Mouse (Mus musculus): ENCODE results near the gene Dolk.

Gene Dolk

DNA sequence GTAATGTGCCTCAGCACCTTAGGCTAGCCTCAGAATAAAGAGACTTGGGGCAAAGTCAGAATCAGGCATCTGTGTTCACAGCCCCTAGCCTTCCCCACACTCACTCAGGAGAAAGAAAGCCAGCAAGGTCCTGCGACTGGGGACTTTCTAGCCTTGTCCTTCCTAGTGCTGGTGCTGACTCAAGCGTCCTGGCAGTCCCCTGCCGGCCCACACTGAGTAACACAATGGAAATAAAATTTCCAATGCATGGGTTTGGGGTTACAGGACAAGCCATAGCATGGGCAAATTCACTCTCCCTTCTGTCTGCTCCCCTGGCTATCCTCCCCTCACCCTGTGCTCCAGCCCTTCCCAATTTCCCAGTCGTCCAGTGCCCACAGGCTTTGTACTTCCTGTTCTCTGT lies 17.8 kb downstream of the Dolk start:
- ATAC-seq (ENCODE audit: low TSS enrichment): no peak

DNA sequence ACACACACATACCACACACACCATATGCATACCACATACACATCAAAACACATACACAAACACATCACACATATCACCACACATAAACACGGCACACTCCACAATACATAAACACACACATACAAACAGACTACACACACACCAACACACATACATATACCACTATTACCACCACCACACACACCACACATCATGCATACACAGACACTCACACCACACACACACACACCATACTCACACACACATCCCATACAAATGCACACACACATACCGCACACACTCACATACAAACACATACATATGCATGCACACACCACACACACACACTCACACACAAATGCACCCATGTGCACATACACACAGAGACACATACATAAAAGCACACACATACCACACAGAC lies 18.7 kb downstream of the Dolk start:
- ATAC-seq (ENCODE audit: low TSS enrichment): no peak

DNA sequence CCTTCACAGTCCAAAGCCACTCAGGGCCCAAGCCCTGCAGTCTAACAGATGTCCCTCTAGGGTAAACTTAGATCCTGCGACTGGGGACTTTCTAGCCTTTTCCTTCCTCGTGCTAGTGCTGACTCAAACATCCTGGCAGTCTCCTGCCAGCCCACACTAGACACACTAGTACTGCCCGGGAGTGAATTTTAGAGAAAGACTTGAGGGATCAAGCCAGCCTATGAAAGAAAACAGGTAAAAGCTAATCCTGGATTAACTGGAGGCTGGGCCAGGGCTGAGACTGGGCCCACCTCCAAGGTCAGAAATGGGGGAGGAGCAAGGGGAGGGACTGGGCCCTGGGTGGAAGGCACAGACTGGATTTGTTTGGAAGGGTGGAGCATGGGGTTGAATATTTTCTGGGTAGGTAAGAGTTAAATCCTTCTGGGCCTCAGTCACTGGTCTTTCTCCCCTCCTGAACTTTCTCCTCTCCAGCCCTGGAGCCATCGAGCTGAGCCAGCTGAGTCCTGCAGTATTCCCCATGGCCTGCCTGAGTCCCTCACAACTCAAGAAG lies 19.7 kb downstream of the Dolk start:
- peak; percentile 35 for ATAC-seq (ENCODE audit: low TSS enrichment)

DNA sequence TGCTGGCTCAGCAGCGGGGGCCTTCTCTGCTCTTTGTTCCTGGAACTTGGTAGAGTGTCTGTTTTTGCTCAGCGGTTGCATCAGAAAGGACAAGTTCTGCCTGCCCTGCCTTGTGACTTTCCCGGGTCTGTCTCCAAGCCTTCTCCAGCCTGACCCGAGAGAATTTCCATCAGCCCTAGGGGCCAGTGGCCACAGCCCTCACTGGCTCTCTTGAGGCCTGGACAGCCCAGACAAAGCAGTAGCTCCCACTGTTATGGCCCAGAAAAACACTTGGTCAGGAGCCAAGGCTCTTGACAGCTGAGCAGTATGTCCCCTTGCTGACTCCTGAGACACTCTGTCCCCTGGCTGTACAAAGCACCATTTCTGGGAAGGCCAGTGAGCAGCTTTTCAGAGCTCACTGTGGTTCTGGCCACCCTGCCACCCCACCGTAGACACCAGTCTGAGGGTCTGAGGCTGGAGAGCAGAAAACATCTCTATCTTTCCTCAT lies 20.3 kb downstream of the Dolk start, which contains the start of gene Phyhd1:
Phyhd1 (plus strand) TSS at position 437 of the 487 bp plus-strand sequence.
- ATAC-seq (ENCODE audit: low TSS enrichment): peak; percentile 45

DNA sequence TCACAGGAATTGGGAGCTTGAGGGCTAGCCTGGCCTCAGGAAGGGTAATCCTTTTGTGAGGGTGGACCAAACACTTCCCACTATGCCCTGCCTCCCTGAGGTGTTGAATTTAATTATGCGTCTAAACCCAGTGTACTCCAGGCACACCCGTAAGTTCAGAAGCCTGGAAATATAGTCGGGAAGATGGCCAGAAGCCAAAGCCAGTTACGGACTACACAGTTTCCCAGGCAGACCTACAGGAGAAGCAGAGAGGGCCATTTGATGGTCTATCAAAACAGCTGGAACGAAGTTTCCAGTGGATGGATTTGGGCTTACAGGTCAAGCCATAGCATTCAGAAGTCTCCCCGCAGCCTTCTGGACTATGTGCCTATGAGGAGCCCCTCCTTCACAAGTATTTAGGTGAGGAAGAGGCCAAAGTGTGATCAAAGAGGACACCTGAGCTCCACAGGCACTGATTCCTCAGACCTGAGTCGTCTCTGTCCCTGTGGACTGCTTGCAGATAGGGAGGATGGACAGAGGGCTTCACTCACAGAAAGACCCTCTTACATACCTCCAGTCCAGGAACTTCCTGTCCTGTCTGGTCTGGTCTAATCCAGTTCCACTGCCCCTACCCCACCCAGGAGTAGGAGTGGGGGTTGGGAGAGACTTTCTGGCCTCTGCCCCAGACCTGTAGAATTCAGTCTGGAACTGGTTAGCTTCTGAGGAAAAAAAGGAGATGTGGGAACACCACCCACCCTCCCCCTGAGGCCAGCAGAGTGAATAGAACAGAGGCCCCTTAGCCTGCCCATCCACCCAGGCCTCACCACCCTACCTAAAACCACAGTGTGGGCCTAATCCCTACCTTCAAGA lies 21.2 kb downstream of the Dolk start:
- ATAC-seq (ENCODE audit: low TSS enrichment): no peak

DNA sequence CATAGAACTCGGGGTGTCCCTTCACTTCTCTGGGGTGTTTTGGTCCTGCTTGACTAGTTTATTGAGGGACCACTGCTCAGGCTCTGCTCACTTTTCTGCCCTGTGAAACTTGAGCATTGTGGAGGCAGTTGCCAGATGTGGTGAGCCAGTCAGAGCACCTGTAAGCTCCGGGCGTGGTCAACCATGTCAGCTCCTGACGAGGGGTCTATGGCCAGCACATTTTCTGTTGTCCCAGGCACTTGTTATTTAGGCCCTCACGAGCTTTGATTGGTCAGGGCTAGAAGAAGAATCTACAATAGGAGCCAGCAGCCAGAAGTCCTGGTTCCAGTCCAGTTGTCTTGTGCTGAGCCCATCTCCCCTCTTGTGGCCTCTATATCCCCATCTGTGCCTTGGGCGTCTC lies 22.3 kb downstream of the Dolk start:
- ATAC-seq (ENCODE audit: low TSS enrichment): no peak

DNA sequence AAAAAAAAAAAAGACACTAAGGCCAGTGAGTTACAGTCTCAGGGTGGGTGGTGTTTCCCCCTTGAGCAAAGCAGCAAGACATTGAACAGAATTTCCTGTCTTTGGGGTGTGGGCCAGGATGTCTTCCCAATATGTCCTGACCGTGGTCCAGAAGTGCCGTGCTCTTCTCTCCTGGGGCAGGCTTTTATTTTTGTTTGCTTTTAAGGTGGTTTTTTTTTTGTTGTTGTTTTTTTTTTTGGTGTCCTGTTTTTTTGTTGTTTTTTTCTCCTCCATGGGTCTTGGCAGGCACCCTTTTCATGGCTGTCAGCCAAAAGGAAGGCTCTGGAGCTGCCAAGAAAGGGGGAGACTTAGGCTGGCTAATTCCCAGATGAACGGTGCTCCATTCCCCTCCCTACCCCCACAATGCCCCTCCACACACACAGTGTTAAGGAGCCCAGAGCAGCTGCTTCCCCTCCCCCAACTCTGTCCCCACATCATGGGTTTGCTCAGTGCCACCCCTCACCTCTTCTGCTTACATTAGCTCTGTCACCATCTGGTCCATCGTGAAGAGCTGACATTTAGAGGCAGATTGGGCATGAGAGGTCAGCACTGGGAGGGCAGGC lies 23.2 kb downstream of the Dolk start:
- ATAC-seq (ENCODE audit: low TSS enrichment): no peak

DNA sequence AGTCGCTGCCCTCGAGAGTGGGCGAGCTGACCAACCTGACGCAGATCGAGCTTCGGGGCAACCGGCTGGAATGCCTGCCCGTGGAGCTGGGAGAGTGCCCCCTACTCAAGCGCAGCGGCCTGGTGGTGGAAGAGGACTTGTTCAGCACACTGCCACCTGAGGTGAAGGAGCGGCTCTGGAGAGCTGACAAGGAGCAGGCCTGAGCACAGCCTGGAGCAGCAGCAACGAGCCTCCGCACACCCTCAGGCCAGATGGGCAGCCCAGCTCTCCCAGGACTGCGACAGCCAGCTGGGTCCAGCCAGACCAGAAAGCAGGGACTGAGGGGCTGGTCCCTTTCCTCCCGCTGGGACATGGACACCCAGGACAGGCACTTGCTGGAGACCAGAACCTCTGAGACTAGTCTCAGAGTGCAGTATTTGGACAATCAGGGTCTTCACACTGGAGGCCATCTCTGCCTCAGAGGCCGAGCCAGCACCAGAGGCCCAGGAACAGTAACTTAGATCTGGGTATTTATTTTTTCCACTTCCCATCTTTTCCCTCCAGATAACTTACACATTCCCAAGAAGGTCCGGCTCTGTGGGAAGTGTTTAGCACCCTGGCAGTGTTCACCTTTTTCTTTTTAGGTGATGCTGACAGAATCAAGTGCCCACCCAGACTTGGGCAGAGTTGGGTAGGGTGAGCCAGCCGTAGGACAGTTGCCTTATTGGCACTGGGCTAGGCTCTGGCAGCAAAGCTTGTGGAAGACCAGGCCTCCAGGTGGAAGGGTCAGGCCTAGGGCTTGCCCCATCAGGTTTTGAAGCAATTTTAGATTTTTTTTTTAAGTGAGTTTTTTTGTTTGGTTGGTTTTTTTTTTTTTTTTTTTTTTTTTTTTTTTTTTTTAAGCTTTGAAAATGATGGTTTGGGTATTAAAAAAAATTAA lies 24.0 kb downstream of the Dolk start:
- ATAC-seq (ENCODE audit: low TSS enrichment): no peak

DNA sequence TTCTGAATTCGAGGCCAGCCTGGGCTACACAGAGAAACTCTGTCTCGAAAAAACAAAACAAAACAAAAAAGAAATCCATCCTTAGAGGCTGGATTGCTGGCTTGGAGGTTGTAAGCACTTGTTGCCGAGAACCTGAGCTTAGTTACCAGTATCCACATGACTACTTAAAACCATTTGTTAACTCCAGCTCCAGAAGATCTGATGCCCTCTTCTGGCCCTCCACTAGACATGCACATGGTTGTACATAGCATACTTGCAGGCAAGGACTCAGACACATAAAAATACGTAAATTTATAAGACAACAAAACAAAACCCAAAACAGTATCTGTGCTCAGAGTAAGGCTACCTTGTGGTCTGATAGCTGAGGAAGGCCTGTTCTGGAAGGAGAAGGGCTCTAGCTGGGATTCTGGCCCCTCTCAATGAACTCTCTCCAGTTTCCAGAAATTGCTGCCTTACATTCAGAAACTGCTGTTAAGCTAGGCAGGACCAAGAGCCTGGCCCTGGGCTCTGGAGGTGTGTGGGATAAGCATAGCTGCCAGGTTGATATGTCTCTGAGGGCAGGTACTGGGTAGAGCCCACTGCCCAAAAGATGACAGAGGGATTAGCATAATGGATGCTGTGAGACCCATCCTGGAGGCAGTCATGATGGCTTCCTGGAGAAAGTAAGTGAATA lies 24.9 kb downstream of the Dolk start:
- ATAC-seq (ENCODE audit: low TSS enrichment): no peak

DNA sequence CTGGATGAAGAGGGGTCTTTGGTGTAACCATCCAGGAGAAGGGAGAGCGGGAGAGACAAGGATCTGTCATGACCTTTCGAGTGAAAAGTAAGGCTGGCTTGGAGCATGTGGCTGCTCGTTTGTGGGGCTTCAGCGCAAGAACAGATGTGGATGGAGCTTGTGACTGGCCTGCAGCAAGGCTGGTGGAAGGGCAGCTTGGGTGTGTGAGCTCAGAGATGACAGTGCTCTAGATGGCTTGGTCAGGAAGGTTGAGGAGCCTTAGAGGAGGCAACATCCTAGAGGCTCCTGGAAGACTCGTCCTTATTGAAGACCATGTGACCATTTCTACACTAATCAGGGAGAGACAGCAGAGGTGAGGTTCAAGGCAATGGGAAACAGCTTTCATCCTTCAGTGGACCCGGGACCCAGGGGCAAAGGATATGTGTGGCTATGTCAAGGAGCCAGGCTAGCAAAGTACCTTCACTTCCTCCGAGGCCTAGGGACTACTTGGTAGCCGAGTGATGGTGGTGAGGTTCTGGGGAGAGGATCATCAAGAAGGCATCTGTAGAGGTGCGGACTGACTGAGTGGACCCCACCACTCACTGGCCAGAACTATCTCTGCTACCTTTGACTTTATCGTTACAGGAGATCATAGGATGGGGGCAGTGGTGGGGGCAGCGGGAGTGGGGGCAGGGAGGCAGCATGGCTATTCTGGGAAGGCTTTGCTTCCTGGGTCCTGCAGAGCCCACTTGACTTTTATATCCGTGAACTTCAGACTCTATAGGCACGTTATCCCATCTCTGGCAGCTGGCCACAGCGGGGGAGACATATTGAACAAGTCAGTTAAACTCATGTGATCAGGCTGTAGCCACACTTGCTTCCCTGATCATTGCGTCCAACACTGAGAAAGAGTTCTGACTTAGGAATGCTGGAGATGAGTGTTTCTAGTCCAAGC lies 26.7 kb downstream of the Dolk start:
- no peak for ATAC-seq (ENCODE audit: low TSS enrichment)

DNA sequence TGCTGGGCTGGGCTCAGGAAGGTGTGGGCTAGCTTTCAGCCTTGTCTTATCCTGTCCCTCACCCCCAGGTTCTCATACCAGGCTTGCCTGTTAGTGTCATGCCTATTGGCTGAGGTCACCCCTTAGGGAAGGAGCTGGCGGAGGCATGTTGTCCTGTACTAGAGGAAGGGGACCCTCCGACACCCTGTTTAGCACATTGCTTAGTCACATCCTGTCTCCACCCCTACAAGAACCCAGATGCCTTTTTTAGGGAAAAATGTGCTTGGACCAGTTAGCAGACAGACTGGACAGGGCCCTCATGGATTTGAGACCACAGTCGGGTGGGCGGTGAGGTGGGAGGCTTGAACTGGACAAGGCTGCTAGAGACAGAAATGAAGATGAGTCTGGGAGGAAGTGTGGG lies 27.5 kb downstream of the Dolk start:
- ATAC-seq (ENCODE audit: low TSS enrichment): no peak

DNA sequence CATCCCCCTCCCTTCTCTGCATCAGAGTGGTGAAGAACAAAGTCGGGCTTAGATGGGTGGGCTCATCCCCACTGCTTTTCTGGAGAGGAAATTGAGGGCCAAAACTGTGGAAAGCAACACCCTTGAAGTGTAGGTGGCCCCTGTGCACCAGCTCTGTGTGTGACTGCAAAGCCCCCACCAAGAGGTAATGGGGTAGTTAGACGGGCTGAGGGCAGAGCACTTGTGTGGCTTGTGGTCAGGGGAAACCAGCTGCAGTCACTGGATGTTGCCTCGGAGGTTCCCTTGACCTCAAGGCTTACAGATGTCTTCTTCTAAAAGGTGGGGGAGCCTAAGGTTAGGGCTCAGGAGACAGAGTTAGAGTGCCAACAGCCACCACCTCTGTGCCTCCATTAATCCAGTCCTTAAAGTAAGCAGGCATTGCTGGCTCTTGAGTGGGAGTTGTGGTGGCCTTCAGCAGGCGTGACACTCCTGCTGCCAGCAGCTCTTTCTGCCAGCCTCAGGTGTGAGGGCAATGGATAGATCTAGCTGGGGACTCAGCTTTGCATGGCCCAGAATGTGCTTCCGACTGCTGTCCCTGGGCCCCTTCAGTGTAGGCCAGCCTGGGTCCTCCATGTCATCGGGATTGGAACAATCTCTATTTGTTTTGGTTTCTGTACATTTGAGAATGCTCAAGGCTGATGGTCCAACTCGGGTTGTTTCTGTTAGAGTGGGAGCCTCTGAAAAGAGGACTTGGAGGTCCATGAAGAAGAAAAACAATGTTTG lies 28.3 kb downstream of the Dolk start:
- ATAC-seq (ENCODE audit: low TSS enrichment): no peak

DNA sequence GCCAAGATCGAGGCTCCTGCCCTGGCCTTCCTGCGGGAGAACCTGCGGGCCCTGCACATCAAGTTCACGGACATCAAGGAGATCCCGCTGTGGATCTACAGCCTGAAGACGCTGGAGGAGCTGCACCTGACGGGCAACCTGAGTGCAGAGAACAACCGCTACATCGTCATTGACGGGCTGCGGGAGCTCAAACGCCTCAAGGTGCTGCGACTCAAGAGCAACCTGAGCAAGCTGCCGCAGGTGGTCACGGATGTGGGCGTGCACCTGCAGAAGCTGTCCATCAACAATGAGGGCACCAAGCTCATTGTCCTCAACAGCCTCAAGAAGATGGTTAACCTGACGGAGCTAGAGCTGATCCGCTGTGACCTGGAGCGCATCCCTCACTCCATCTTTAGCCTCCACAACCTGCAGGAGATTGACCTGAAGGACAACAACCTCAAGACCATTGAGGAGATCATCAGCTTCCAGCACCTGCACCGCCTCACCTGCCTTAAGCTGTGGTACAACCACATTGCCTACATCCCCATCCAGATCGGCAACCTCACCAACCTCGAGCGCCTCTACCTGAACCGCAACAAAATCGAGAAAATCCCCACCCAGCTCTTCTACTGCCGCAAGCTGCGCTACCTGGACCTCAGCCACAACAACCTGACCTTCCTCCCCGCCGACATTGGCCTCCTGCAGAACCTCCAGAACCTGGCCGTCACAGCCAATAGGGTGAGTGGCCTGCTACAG lies 29.4 kb downstream of the Dolk start:
- no peak for ATAC-seq (ENCODE audit: low TSS enrichment)

DNA sequence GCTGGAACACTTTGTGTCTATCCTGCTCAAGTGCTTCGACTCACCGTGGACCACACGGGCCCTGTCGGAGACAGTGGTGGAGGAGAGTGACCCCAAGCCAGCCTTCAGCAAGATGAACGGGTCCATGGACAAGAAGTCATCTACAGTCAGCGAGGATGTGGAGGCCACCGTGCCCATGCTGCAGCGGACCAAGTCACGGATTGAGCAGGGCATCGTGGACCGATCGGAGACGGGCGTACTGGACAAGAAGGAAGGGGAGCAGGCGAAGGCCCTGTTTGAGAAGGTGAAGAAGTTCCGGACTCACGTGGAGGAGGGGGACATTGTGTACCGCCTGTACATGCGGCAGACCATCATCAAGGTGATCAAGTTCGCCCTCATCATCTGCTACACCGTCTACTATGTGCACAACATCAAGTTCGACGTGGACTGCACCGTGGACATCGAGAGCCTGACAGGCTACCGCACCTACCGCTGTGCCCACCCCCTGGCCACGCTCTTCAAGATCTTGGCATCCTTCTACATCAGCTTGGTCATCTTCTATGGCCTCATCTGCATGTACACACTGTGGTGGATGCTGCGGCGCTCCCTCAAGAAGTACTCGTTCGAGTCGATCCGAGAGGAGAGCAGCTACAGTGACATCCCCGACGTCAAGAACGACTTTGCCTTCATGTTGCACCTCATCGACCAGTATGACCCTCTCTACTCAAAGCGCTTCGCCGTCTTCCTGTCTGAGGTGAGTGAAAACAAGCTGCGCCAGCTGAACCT lies 30.3 kb downstream of the Dolk start:
- ATAC-seq (ENCODE audit: low TSS enrichment): no peak

DNA sequence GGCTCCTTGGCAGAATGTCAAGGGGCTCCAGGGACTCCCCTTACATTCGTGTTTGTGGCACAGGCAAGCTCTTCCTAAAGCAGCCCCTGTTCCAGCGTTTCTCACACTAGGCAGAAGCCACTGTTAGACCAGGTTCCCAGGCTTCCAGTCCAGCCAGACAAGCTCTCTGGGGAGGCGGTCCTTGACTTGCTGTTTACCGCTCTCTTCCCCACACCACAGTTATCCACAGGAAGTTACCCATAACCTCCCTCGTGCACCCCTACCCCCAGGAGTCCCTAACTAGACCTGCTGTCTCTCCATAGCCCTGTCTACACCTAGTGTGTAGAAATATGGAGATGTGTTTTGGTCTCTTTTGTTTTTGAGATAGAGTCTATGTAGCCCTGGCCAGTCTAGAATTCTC lies 32.3 kb downstream of the Dolk start:
- ATAC-seq (ENCODE audit: low TSS enrichment): no peak

DNA sequence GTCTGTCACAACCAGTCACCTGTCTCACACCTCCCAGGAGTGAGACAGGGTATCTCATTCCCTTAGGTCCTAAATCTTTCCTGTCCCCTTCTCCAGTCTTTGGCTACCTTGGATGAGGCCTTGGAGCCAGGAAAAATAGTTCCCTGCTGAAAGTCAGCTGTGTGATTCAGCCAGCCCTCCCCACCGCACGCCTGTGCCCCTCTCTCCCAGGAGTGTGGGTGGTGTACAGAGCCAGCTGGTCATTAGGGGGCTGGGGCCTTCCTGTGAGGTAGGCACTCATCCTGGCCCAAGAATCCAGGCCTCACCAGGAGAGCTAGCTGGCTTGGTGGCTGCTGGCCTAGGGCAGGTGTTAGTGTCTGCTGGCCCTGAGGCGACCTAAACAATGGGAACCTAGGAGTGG lies 33.6 kb downstream of the Dolk start:
- ATAC-seq (ENCODE audit: low TSS enrichment): peak; percentile 50; the same call in 1 of the 2 replicates

DNA sequence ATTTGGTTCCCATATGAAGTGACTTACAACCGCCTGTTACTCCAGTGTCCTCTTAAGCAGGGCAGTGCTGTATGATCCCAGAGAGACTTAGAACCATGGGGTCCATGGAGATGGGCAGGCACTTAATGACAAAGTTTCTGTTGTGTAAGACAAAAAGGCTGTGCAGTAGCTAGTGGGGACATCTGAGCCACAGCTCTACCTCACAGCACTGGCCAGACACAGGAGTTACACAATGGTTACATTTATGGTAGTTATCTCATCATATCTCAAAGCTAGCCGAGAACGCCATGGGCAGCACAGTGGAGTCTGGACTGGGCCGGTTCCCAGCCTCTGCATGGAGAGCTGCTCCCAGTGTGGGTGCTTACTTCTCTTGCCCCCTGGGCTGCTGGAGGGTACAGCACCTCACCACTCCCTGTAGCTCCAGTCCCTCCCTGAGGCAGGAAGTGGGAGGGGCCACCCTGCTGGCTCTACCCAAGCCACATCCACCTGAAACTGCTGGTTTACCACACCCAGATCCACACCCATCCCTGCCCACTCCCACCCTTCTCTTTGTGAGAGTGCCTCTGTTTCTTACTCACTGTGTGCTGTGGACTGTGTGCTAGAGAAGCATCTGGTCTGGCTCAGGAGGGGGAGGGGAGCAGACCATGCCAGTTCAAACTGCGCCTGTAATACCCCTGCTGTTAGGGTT lies 34.6 kb downstream of the Dolk start:
- peak; percentile 22; the same call in 1 of the 2 replicates for ATAC-seq (ENCODE audit: low TSS enrichment)

All from frontal cortex, adult (tissue).